Mouse (Mus musculus): ENCODE results near the gene Glud1.

- no peak for TF ChIP-seq CTCF (IDR thresholded peaks at IDR 0.05)
- no peak for TF ChIP-seq EP300 (IDR thresholded peaks at IDR 0.05)
Measured at GRCm38 (mm10) chr14:34280798-34281197, 29.7 kb upstream of the Glud1 start.
